Mouse (Mus musculus): Measurements from ENCODE around the gene Mid1.
"Not testable (repeated sequence)": the region's sequence is repeated elsewhere in the genome, so short reads cannot be mapped to it uniquely, and the experiment has no call there.

The Mid1 gene

DNA sequence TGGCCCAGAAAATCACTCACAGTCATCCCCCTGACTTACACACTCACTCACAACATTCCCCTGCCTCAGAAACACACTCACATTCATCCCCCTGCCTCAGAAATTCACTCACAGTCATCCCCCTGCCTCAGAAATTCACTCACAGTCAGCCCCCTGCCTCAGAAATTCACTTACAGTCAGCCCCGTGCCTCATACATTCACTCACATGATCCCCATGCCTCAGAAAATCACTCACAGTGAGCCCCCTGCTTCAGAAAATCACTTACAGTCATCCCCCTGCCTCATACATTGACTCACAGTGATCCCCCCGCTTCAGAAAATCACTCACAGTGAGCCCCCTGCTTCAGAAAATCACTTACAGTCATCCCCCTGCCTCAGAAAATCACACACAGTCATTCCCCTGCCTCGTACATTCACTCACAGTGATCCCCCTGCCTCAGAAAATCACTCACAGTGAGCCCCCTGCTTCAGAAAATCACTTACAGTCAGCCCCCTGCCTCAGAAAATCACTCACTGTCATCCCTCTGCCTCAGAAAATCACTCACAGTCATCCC lies 321.8 kb downstream of the Mid1 start:
- POLR2A ChIA-PET, CTCF ChIA-PET: not testable (repeated sequence)

DNA sequence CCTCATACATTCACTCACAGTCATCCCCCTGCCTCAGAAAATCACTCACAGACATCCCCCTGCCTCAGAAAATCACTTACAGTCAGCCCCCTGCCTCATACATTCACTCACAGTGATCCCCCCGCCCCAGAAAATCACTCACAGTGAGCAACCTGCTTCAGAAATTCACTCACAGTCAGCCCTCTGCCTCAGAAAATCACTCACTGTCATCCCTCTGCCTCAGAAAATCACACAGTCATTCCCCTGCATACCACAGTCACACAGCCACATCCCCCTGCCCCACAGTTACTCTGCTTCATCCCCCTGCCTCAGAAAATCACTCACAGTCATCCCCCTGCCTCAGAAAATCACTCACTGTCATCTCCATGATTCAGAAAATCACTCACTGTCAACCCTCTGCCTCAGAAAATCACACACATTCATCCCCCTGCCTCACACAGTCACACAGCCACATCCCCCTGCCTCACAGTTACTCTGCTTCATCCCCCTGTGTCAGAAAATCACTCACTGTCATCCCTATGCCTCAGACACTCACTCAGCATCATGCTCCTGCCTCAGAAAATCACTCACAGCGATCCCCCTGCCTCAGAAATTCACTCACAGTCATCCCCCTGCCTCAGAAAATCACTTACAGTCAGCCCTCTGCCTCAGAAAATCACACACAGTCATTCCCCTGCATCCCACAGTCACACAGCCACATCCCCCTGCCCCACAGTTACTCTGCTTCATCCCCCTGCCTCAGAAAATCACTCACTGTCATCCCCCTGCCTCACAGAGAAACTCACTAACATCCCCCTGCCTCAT lies 322.6 kb downstream of the Mid1 start:
- CTCF ChIA-PET, POLR2A ChIA-PET: not testable (repeated sequence)

DNA sequence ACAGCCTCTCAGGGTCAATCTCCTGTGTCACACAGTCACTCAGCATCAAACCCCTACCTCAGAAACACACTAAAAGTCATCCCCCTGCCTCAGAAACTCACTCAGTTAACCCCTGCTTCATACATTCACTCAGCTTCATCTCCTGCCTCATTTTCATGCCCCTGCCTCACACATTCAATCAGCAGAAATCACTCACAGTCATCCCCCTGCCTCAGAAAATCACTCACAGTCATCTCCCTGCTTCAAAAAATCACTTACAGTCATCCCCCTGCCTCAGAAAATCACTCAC lies 323.1 kb downstream of the Mid1 start:
- POLR2A ChIA-PET, CTCF ChIA-PET: not testable (repeated sequence)

DNA sequence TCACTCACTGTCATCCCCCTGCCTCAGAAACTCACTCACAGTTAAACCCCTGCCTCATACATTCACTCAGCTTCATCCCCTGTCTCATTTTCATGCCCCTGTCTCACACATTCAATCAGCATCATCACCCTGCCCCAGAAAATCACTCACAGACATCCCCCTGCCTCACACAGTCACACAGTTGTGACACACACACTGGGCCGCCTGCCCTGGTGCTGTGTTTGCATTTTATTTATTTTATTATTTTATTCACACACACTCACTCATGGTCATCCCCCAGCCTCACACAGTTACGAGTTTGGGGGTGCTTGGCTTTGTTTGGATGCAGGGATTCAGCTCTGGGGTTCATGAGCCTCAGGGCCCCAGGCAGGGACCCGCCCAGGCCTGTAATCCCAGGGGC lies 323.6 kb downstream of the Mid1 start:
- POLR2A ChIA-PET, CTCF ChIA-PET: not testable (repeated sequence)

DNA sequence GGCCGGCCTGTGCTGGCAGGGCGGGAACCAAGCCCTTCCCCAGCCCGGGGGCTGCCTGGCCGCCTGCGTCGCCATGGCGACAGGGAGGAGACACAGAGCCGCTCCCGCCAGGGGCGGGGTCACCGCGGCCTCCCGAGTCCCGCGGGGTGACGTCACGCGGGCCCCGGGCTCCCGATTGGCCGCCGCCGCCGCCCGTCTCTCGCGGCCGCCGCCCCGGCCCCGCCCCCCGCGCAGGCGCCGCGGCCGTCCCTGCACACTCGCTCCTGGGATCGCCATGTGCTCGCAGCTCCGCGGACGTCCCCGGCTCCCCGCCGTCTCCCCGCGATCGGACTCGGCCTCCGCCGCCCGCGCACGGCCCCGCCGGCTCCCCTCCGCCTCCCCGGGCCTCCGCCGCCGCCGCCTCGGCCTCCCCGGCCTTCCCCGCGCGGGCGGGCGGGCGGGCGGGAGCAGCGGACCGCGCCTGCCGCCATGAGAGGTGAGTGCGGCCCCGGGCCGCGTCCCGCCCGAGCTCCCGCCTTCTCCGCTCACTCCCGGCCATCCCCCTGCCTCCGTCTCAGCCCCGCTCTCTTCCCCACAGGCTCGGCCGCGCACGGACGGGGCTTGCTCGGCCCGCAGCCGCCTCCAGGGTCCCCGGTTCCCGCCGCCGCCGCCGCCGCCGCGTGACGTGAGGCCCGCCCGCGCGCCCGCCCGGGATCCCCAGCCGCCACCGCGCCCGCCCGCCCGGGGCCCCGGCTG lies 324.2 kb downstream of the Mid1 start, which contains the start of gene Gm21887:
Gm21887 (plus strand) TSS at position 644 of the 735 bp plus-strand sequence.
- POLR2A ChIA-PET: not testable (repeated sequence)

DNA sequence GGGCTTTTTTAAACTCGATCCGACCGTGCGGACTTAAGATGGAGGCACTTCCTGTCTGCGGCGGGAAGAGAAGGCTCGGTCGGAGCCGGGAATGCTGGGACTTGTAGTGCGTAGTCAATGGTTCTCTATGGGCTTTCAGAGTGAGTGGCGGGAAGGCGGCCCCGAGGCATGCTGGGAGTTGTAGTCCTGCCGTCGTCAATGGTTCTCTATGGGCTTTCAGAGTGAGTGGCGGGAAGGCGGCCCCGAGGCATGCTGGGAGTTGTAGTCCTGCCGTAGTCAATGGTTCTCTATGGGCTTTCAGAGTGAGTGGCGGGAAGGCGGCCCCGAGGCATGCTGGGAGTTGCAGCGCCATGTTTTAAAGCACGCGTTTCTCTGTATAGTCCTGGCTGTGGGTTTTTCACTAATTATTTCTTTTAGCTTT lies 324.8 kb downstream of the Mid1 start:
- POLR2A ChIA-PET, CTCF ChIA-PET: not testable (repeated sequence)

More for the DNA sequence above, 324.2 kb downstream of the Mid1 start, which contains the start of gene Gm21887:
- CTCF ChIA-PET: not testable (repeated sequence)

DNA sequence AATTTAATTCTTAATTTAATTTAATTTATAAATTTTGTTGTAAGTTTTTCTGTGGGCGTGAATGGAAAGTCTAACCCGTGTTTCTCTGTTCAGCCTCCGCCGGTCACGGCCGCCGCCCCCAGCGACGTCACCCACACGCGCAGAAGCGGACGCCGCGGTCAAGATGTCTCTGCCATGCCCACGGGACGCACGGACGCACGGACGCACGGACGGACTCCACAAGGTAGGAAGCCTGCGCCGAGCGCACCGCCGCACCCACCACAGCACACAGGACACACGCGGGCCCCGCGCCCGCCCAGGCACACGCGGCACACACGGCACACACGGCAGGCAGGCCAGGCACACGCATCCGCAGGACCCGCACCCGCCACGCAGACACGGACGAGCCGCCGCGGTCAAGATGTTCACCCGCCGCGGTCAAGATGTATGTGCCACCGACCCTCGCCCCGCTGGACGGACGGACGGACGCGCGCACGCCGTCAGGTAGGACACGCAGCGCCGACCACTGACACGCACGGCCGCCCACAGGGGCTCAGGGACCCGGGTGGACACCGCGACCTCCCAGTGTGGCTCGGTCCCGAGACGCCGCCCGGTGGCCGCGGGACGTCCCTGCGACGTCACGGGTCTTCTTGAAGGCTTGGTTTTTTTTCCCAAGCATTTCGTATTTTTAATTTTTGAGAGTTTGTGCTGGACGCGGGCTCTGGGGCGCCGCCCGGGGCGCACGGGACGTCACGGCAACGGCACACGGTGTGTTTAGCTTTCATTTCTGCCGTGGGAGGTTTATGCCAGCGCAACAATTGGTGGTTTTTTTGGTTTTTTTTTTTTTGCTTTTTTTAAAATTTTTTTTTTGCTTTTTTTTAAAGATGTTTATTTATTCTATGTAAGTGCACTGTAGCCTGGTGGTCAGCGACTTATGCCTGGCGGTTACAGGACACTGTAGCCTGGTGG lies 325.9 kb downstream of the Mid1 start:
- CTCF ChIA-PET, POLR2A ChIA-PET: not testable (repeated sequence)

DNA sequence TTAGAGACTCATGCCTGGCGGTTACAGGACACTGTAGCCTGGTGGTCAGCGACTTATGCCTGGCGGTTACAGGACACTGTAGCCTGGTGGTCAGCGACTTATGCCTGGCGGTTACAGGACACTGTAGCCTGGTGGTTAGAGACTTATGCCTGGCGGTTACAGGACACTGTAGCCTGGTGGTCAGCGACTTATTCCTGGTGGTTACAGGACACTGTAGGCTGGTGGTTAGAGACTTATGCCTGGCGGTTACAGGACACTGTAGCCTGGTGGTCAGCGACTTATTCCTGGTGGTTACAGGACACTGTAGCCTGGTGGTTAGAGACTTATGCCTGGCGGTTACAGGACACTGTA lies 326.5 kb downstream of the Mid1 start:
- CTCF ChIA-PET, POLR2A ChIA-PET: not testable (repeated sequence)

DNA sequence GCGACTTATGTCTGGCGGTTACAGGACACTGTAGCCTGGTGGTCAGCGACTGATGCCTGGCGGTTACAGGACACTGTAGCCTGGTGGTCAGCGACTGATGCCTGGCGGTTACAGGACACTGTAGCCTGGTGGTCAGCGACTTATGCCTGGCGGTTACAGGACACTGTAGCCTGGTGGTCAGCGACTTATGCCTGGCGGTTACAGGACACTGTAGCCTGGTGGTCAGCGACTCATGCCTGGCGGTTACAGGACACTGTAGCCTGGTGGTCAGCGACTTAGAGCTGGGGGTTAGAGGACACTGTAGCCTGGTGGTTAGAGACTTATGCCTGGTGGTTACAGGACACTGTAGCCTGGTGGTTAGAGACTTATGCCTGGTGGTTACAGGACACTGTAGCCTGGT lies 328.4 kb downstream of the Mid1 start:
- CTCF ChIA-PET, POLR2A ChIA-PET: not testable (repeated sequence)

DNA sequence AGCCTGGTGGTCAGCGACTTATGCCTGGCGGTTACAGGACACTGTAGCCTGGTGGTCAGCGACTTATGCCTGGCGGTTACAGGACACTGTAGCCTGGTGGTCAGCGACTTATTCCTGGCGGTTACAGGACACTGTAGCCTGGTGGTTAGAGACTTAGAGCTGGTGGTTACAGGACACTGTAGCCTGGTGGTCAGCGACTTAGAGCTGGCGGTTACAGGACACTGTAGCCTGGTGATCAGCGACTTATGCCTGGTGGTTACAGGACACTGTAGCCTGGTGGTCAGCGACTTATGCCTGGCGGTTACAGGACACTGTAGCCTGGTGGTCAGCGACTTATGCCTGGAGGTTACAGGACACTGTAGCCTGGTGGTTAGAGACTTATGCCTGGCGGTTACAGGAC lies 329.0 kb downstream of the Mid1 start:
- CTCF ChIA-PET, POLR2A ChIA-PET: not testable (repeated sequence)

DNA sequence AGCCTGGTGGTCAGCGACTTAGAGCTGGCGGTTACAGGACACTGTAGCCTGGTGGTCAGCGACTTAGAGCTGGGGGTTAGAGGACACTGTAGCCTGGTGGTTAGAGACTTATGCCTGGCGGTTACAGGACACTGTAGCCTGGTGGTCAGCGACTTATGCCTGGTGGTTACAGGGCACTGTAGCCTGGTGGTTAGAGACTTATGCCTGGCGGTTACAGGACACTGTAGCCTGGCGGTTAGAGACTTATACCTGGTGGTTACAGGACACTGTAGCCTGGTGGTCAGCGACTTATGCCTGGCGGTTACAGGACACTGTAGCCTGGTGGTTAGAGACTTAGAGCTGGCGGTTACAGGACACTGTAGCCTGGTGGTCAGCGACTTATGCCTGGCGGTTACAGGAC lies 330.9 kb downstream of the Mid1 start:
- POLR2A ChIA-PET, CTCF ChIA-PET: not testable (repeated sequence)

DNA sequence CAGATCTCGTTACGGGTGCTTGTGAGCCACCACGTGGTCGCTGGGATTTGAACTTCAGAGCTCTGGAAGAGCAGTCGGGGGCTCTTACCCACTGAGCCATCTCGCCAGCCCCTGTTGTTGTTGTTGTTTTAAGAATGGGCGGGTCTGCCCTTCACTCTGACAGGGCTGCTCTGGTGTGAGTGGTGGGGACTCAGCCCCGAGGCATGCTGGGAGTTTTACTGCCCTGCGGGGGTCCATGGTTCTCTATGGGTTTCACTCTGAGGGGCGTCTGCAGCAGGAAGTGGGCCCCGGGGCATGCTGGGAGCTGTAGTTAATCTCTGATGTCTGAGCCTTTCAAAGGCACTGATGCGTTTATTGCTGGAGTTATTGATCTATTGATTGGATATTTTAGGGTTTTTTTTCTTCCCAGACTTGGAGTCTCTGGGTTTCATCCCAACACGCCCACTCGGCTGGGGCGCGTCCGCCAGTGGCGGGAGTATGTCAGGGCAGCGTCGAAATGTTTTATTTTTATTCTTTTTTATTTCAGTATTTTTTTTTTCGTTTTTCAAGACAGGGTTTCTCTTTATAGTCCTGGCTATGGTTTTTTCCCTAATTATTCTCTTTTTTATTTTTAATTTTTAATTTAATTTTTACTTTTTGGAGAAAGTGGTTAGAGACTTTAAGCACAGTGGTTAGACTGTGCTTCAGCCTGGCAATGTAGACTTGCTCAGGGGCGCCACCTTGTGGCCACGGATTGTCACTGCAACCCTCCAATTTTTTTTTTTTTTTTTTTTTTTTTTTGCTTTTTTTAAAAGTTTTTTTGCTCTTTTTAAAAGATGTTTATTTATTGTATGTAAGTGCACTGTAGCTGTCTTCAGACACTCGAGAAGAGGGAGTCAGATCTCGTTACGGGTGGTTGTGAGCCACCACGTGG lies 332.6 kb downstream of the Mid1 start:
- CTCF ChIA-PET, POLR2A ChIA-PET: not testable (repeated sequence)

DNA sequence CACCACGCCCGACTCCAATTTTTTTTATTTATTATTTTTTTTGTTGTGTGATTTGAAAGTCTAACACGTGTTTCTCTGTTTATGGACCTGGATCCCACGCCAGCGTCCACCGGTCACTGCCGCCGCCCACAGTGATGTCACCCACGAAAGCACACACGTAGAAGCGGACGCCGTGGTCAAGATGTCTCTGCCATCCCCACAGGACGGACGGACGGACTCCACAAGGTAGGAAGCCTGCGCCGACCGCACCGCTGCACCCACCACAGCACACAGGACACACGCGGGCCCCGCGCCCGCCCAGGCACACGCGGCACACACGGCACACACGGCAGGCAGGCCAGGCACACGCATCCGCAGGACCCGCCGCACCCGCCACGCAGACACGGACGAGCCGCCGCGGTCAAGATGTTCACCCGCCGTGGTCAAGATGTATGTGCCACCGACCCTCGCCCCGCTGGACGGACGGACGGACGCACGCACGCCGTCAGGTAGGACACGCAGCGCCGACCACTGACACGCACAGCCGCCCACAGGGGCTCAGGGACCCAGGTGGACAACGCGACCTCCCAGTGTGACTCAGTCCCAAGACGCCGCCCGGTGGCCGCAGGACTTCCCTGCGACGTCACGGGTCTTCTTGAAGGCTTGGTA lies 333.7 kb downstream of the Mid1 start:
- CTCF ChIA-PET, POLR2A ChIA-PET: not testable (repeated sequence)

DNA sequence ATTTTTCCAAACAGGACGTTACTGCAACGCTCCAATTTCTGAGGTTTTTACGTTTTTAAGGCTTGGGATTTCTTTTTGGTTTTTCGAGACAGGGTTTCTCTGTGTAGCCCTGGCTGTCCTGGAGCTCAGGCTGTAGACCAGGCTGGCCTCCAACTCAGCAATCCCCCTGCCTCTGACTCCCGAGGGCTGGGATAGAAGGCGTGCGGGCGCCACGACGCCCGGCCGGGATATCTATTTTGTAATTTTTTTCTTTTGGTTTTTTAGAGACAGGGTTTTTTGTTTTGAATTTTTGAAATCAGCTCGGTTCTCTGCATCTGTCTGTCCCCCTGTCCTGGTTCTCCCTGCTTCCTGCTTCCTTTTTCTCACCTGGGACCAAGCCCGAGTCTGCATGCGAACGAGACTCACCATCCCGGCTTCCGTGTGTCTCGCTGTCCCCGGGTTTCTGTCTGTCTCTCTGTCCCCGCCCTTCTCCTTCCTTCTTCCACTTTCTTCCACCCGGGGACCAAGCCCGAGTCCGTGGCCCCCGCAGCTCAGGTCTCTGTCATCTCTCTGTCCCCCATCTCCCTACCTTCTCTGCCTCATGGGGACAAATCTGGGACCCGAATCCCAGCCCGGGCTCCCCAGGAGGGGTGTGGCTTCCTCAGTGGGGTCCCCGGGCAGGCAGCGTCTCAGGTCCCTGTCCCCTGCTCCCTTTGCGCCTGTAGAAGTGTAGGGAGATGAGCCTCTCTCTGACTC lies 334.4 kb downstream of the Mid1 start:
- CTCF ChIA-PET, POLR2A ChIA-PET: not testable (repeated sequence)

DNA sequence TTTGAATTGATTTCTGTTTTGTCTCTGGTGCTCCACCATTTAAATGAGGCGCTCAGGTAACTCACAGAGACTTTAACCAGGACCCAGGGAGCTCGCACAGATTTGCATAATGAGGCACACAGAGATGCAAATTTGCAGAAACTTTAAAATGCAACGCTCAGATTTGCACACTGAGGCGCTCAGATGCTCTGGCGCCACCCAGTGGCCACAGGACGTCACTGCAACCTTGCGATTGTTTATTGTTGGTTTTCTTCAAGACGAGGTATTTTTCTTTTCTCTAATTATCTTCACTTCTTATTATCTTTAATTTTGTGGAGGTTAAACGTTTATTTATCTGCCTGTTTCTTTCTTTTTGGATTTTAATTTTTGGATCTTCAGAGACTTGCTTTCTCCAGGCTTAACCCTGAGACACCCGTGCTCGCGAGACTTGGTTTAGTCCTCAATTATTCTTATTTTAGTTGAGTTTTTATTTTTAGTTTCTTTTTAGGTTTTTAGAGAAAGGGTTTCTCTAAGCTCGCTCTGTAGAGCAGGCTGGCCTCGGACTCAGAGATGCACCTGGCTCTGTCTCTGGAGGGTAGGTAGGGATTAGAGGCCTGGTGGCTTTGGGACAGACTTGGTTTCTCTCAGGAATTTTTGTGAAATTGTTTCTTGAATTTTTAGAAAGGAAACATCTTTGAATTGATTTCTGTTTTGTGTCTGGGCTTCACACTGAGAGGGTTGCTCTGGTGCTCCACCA lies 335.1 kb downstream of the Mid1 start:
- POLR2A ChIA-PET, CTCF ChIA-PET: not testable (repeated sequence)

DNA sequence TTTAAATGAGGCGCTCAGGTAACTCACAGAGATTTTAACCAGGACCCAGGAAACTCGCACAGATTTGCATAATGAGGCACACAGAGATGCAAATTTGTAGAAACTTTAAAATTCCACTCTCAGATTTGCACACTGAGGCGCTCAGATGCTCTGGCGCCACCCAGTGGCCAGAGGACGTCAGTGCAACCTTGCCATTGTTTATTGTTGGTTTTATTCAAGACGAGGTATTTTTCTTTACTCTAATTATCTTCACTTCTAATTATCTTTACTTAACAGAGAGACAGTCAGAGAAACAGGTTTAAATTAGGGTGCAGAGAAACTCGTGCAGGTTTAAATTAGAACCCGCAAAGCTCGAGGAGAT lies 335.7 kb downstream of the Mid1 start:
- CTCF ChIA-PET, POLR2A ChIA-PET: not testable (repeated sequence)

DNA sequence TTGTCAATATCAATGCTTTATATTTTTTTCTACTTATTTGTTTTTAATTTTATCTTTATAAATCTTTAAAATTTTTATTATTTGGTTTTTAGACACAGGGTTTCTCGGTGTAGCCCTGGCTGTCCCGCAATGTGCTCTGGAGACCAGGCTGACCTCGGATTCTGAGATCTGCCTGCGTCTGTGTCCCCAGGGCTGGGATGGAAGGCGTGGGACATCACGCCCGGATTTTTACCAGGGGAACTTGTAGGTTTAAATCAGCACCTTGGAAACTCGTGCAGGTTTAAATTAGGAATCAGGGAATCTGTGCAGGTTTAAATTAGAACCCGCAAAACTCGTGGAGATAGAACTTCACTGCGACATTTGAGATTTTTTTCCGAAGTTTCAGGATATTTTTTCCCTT lies 336.2 kb downstream of the Mid1 start:
- CTCF ChIA-PET, POLR2A ChIA-PET: not testable (repeated sequence)

All from embryonic stem cell, embryonic (primary cell).